Mouse (Mus musculus) erythroblast, embryonic 14.5 days (primary cell): Measurements from ENCODE around the gene Gm21775. TPM values are rescaled to one million over a fixed set of nuclear protein-coding genes. Genes with fewer than 3 reads are reported as not detected.
"Not testable (repeated sequence)": the region's sequence is repeated elsewhere in the genome, so short reads cannot be mapped to it uniquely, and the experiment has no call there.

ENCODE experiments used
- H3K27me3 ChIP-seq: 2 replicates; pipeline ENCODE4 v1.6.1; 2012; ENCODE audit warnings: inconsistent platforms; ENCODE audit not compliant: control insufficient read depth
- H3K36me3 ChIP-seq: 2 replicates; pipeline ENCODE4 v1.6.1; 2012; ENCODE audit warnings: mild to moderate bottlenecking, inconsistent platforms; ENCODE audit not compliant: control insufficient read depth
- H3K4me1 ChIP-seq: 2 replicates; pipeline ENCODE4 v1.6.1; 2012; ENCODE audit warnings: inconsistent platforms; ENCODE audit not compliant: control insufficient read depth
- H3K4me3 ChIP-seq: replicated peaks from 2 replicates; pipeline ENCODE3; 2012; ENCODE audit warnings: moderate library complexity, mild to moderate bottlenecking, inconsistent platforms
- H3K9me3 ChIP-seq: 2 replicates; pipeline ENCODE4 v1.6.1; 2012; ENCODE audit warnings: low read length, inconsistent platforms, mixed read lengths; ENCODE audit not compliant: control insufficient read depth
- polyA plus RNA-seq: library from polyadenylated mRNA; stranded (reverse); fragments of >175 nt; gene quantifications from 2 replicates; pipeline ENCODE4 v1.2.3, GENCODE M21; 2012

The Gm21775 gene
- polyA plus RNA-seq: not detected in 2 replicates

DNA sequence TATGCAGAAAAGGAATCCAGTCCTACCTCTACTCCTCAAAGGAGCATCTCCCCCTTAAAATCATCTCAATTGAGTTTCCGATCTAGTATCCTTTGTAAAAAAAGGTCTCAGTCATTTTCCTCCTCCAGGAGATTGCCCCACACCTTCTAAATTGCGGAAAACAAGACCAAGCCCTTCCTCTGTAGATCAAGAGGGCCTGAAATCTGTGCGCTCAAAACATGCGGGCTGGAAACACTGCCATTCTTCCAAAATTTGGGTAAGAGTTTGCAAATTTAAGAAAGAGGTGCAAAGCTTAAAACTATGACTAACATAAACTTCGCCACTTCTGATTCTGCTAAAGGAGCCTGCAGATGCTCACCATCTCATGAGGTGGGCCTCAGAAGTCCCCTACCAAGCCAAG lies at the start of gene Gm21775:
TSS of gene Gm21775 (plus strand) at position 301 of the 400 bp plus-strand sequence.
- not testable (repeated sequence) for H3K27me3 ChIP-seq, H3K4me3 ChIP-seq, H3K9me3 ChIP-seq, H3K4me1 ChIP-seq, H3K36me3 ChIP-seq

DNA sequence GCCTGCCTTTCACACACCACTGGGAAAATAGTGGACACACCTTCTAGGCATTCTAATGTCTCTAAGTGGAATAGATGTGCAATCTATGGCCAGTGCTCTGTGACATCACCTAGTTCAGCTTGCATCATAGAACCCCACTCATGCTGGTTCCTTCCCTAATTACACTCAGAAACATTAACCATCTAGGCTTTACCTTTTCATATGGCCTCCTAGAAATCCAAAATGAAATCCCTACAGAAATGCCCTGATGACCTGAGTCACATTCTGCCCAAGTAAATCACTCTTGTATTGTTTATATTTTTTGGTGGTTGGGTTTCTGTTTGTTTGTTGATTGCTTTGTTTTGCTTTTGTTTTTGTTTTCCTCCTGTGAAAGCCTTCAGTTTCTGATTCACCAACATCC lies 17.3 kb upstream of the Gm21775 start, which contains the start of gene Gm20737:
TSS of gene Gm20737 (minus strand) at position 101 of the 400 bp plus-strand sequence.
- H3K4me3 ChIP-seq, H3K4me1 ChIP-seq, H3K36me3 ChIP-seq, H3K27me3 ChIP-seq, H3K9me3 ChIP-seq: not testable (repeated sequence)

Other genes starting within 250 kb of the Gm21775 start
- not detected in 2 replicates for gene Gm20834, start 228.9 kb upstream of the Gm21775 start, polyA plus RNA-seq
- not detected in 2 replicates for gene Gm28510, start 140.7 kb upstream of the Gm21775 start, polyA plus RNA-seq
- gene Gm20737, start 17.4 kb upstream of the Gm21775 start, polyA plus RNA-seq: not detected in 2 replicates
- not detected in 2 replicates for gene Gm21900, start 62.9 kb downstream of the Gm21775 start, polyA plus RNA-seq
- not detected in 2 replicates for gene Gm20777, start 199.0 kb downstream of the Gm21775 start, polyA plus RNA-seq